Mouse (Mus musculus): Measurements from ENCODE around the gene Coq8a.

The Coq8a gene

GRCm38 (mm10) chr1:180131402-180131801 is 68.0 kb downstream of the Coq8a start:
- no peak for DNase-seq (ENCODE audit: extremely low read depth, insufficient read length, low spot score)

- DNase-seq (ENCODE audit: extremely low read depth, insufficient read length, low spot score) = no peak
Observed at GRCm38 (mm10) chr1:180128077-180128792, 71.2 kb downstream of the Coq8a start.

- no peak for DNase-seq (ENCODE audit: extremely low read depth, insufficient read length, low spot score)
Observed at GRCm38 (mm10) chr1:180118233-180118632, 81.2 kb downstream of the Coq8a start.

- DNase-seq (ENCODE audit: extremely low read depth, insufficient read length, low spot score) = no peak
Observed at GRCm38 (mm10) chr1:180116525-180116924, 82.9 kb downstream of the Coq8a start.

All from 3134 (cell line).